Mouse (Mus musculus) layer of hippocampus, adult 2 months (tissue): Measurements from ENCODE around the gene Tcf12. TPM values are rescaled to one million over a fixed set of nuclear protein-coding genes. Genes with fewer than 3 reads are reported as not detected.
A peak's percentile ranks its signal among the peaks of the same experiment; 100 is the strongest.

Experiments used
- DNase-seq, 2 experiments: peaks; one replicate each; pipeline ENCODE4 v3.0.0; 2022; ENCODE audit warnings: low spot score in 2 of 2
- H3K27ac ChIP-seq: fragments of 200-600 bp; 2 replicates; pipeline ENCODE4 v1.8.1; 2022
- H3K4me3 ChIP-seq: fragments of 200-600 bp; 2 replicates; pipeline ENCODE4 v1.8.1; 2022; ENCODE audit warnings: mild to moderate bottlenecking
- CTCF ChIP-seq: fragments of 200-600 bp; conservative IDR thresholded peaks from 2 replicates; pipeline ENCODE4 v1.8.1; 2022; ENCODE audit warnings: antibody characterized with exemption, mild to moderate bottlenecking, moderate library complexity
- long read RNA-seq, 2 experiments: library from polyadenylated mRNA; stranded (forward); transcript quantifications; one replicate each; pipeline ENCODE4 v2.0.0; 2021; ENCODE audit warnings: borderline mapping rate in 2 of 2
- total RNA-seq, 2 experiments: library from RNA; stranded (reverse); gene quantifications; 2 replicates each; pipeline ENCODE4 v1.2.3; 2021

Gene Tcf12
- 10 to 100 TPM; 51.3 to 62.7 TPM for total RNA-seq
- long read RNA-seq, experiment 1, full-length matches to known transcripts = 10 of 20 reads
- long read RNA-seq, experiment 1, partial matches to known transcripts = 2 of 20 reads
- long read RNA-seq, experiment 1, other reads (novel, unspliced or antisense) = 8 of 20 reads
- long read RNA-seq, experiment 2, full-length matches to known transcripts = 9 of 24 reads
- long read RNA-seq, experiment 2, partial matches to known transcripts = 2 of 24 reads
- long read RNA-seq, experiment 2, other reads (novel, unspliced or antisense) = 13 of 24 reads

- peak; percentile 66 to 79 for DNase-seq
- no peak for TF ChIP-seq CTCF
- Histone ChIP-seq H3K27ac (peak within 1 kb of the TSS; percentile 97), H3K4me3 (peak within 1 kb of the TSS; percentile 95)
Measured at GRCm38 (mm10) chr9:72111622-72112550, at the start of gene Tcf12. Gene Tcf12 (minus strand): TSS chr9:72111871.

GRCm38 (mm10) chr9:72158392-72158791 is 46.7 kb upstream of the Tcf12 start:
- no peak overlapping the region for H3K27ac ChIP-seq
- no peak overlapping the region for H3K4me3 ChIP-seq
- TF ChIP-seq CTCF = no peak
- no peak for DNase-seq

- no peak for DNase-seq
- Histone ChIP-seq H3K4me3 (no peak overlapping the region), H3K27ac (no peak overlapping the region)
- no peak for TF ChIP-seq CTCF
Measured at GRCm38 (mm10) chr9:72157091-72157490, 45.4 kb upstream of the Tcf12 start.

- TF ChIP-seq CTCF = no peak
- peak in 1 of 2 experiments; percentile 19 for DNase-seq
- peak overlapping the region; percentile 24; the same call in 1 of the 2 replicates for H3K27ac ChIP-seq
- H3K4me3 ChIP-seq = peak overlapping the region; percentile 47
Measured at GRCm38 (mm10) chr9:72155250-72156138, 43.8 kb upstream of the Tcf12 start.

- Histone ChIP-seq H3K4me3 (no peak overlapping the region), H3K27ac (no peak overlapping the region)
- no peak for TF ChIP-seq CTCF
- DNase-seq = no peak
Measured at GRCm38 (mm10) chr9:72144148-72144547, 32.5 kb upstream of the Tcf12 start.

- DNase-seq = no peak
- no peak overlapping the region for H3K27ac ChIP-seq
- TF ChIP-seq CTCF = no peak
- H3K4me3 ChIP-seq = no peak overlapping the region
Measured at GRCm38 (mm10) chr9:72137899-72138298, 26.2 kb upstream of the Tcf12 start.

GRCm38 (mm10) chr9:72133772-72134245 is 22.1 kb upstream of the Tcf12 start:
- H3K27ac ChIP-seq = peak overlapping the region; percentile 94
- DNase-seq = no peak
- no peak for TF ChIP-seq CTCF
- peak overlapping the region; percentile 55 for H3K4me3 ChIP-seq

- no peak for TF ChIP-seq CTCF
- Histone ChIP-seq H3K4me3 (peak overlapping the region; percentile 55), H3K27ac (peak overlapping the region; percentile 94)
- DNase-seq = peak; percentile 74 to 75
Measured at GRCm38 (mm10) chr9:72133089-72133771, 21.6 kb upstream of the Tcf12 start.

GRCm38 (mm10) chr9:72132728-72133088 is 21.0 kb upstream of the Tcf12 start:
- peak overlapping the region; percentile 55 for H3K4me3 ChIP-seq
- H3K27ac ChIP-seq = peak overlapping the region; percentile 94
- no peak for TF ChIP-seq CTCF
- DNase-seq = peak in 1 of 2 experiments; percentile 18

- Histone ChIP-seq H3K4me3 (no peak overlapping the region), H3K27ac (no peak overlapping the region)
- no peak for TF ChIP-seq CTCF
- no peak for DNase-seq
Measured at GRCm38 (mm10) chr9:72129884-72130283, 18.2 kb upstream of the Tcf12 start.

GRCm38 (mm10) chr9:72125442-72125841 is 13.8 kb upstream of the Tcf12 start:
- DNase-seq = no peak
- no peak overlapping the region for H3K4me3 ChIP-seq
- H3K27ac ChIP-seq = no peak overlapping the region
- TF ChIP-seq CTCF = no peak

GRCm38 (mm10) chr9:72118490-72118889 is 6.8 kb upstream of the Tcf12 start:
- DNase-seq = no peak
- Histone ChIP-seq H3K27ac (no peak overlapping the region), H3K4me3 (no peak overlapping the region)
- no peak for TF ChIP-seq CTCF
